Mouse (Mus musculus): ENCODE data around the gene Elf3.

Elf3 gene

DNA sequence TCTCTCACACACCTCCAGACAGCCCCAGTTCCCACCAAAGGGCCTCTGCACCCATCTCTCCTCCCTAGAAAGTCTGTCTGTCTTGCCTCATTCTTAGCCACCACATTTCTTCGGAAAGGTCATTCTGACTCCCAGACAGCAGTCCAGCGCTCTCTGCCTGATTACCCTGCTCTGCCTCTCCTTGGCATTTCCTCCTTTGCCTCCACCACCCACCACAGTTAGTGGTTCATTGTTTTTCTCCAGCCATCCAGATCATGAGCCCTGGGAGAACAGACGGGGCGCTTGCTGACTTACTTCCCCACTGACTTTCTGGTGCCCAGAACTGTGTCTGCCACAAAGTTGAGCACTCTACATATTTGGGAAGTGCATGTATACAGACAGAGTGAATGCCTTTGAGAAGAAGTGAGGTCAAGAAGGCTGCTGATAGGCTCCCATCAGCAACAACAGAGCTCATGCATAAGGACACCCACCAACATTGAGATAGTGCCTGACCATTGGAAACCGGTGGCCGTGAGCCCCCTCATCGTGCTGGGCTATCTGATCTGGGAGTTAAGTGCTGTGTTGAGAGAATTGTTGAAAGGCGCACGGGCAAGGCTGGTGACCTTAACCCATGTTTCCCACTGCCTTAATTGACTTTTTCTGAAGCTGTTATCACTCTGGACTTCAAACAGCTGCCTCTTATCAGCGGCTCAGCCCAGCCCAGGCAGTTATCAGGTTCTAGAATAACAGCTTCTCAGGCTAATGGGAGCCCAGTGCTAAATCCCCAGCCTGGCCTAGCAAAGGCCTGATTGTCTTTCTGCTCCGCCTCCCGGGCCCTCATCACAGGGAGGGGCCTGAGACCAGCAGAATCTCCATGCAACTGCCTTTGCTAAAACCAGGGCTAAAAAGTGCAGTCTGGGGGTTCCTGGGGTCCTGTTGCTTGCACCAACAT is 53.9 kb downstream of the Elf3 start:
- in situ Hi-C loops (cut with MboI; ENCODE audit: low pct_unique_long_range_greater_than_20kb in 1 of 2, low sequenced_read_pairs in 2 of 2, unreplicated experiment in 1 of 2): no loop called here

All from mouse embryonic stem cell (cell line).